Mouse (Mus musculus): ENCODE measurements around the gene Tmem131l.

The Tmem131l gene

DNA sequence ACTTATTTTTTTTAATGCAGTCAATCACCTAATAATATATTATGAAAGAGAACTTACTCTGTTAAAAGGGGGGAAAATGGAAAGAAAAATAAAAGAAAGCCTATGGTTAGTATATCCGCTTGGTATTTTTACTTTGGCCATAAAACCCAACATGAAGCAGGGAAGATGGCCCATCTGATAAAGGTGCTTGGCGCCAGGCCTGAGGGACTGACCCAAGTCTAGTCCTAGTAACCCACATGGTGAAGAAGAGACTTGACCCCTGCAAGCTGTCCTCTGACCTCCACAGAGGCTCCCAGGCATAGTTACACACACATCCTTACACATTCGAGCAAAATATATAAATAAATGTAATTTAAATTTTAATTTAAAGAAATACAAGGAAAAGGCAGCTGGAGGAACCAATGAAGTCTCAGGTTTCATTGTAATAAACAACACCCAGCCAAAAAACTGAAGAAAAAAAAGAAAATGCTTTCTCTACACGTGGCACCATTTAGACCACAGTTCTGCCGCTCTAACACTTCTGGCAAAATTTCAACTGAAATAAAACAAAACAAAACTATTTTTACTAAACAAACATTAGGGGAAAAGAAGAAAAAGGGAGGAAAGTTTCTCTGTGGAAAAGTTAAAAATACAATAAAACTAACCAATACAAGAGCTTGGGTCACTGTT, 28.8 kb downstream of the Tmem131l start:
- peak; percentile 35 for DNase-seq (ENCODE audit: low read depth)

DNA sequence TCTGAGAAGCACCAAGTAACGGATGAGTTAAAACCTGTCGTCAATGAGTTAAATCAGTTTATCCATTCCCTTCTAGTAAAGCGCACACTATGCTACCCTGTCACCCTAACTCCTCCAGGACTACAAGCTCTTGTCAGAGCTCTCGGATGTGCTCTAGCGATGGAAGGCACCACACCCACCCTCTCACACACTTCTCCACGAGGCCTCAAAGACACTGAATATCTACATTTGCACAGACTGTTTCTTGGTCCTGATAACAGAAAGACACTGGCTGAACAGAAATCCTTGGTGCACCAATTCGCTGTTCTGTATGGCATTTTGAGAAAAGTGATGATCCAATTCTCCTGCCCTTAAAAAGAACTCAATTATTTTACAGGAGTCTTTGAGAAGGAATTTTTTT, 34.0 kb downstream of the Tmem131l start:
- DNase-seq (ENCODE audit: low read depth) = no peak

DNA sequence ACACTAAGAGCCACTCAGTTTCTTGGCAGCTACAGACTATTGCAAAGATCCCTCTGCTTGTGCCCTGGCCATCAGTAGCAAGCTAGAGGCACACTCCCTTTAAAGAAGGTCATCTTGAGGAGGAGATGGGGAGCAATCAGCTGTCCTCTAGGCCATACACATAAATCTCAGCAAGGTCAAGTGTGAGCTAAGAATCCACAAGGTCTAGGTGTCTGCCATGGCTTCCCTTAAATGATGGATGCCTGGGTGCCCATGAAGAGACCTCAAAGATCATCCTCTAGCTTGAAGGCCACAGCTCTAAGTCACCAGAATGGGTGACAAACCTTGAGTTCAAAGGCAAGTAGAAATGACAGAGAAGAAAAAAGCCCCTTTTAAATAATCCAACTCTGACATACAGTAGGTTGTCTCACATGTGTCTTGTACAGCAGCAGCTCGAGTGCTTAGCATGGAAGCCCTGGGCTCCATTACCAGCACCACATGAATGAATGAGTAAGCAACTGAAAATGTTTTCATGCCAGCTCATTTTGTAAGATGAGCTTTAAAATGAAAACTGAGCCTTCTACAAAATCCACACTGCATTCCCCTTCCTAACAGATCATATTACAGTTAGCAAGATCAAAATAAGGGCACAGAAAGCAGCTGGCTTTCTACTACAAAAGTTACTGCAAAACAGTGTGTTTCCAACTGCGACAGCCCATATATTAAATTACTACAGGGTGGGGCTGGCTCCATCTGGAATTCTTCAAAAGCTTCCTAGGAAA, 35.5 kb downstream of the Tmem131l start:
- peak; percentile 60 for DNase-seq (ENCODE audit: low read depth)

DNA sequence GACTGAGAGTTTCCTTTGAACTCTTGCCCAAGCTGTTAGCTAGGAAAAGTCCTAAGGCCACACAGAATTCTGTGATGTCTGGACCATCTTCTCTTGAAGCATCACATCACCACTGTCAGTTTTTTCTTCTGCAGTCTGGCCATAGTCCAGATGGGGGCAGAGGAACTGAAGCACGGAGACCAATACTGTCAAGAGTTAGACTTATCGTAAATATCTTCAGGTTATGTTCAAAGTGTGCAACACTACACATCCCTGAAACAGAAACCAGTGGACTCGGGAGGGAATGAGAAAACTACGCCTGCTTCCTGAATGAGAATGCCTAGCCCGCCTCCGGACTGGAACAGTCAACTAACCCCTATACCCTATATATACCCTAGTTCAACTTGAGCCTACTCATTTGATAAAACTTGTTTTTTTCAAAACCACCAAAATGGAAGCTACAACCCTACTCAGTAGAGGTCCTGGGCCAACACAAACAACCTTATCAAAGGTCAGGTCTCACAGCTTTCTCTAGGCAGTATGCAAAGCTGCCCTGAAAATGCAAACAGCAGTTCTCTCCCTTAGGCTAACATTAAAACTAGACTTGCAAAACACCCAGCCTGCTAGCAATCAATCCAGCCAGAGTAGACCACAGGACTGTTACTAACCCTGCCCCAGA, 37.4 kb downstream of the Tmem131l start:
- no peak for DNase-seq (ENCODE audit: low read depth)

DNA sequence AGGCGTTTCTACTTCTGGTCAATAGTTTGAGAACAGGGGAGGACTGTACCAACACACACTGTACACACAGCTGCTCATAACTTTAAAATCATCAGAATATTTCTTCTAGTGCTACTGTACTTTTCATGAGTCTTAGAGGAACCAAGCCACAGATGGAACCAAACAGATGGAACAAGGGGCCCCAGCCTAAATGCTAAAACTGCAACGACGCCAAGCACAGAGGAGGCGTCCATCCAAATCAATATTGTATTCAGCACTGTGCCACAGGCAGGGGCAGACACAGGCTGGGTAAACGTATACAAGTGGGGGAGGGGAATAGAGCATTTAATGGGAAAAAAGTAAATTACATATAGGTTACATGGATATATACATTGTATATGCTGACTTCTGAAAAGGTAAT, 42.4 kb downstream of the Tmem131l start:
- DNase-seq (ENCODE audit: low read depth) = no peak

DNA sequence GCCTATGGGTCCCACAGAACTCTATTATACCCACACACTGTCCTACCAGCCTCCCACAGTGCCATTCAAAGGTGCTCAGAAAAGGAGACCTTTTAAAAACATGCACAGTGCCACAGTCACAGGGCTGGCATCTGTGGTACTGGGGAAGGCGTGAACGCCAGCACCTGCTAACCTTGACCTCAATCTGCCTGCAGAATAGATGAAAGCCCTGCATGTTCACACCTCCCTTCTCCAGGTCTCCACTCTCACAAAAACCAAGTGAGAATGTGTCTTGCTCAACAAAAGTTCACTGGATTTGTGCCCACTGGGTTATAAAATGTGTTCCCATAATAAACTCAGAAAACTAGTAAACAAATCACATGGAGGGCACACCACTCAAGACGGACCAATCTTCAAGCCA, 42.9 kb downstream of the Tmem131l start:
- no peak for DNase-seq (ENCODE audit: low read depth)

DNA sequence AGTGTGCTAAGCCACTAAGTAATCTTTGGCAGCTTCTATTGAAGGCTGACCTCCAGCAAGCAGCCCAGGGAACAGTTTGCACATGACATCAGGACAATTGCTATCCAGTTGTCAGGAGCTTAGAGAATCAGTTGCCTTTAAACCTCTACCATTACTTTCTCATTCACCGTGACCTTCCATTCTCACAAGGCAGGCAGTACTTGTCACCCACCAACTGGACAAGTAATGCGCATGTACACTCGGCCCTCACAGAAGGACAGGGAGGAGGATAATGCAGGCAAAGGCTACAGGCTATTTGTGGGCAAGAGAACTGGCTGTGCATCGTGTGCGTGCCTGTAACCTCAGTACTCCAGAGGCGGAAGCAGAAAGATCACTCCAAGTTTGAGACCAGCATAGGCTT, 43.9 kb downstream of the Tmem131l start:
- DNase-seq (ENCODE audit: low read depth) = no peak

DNA sequence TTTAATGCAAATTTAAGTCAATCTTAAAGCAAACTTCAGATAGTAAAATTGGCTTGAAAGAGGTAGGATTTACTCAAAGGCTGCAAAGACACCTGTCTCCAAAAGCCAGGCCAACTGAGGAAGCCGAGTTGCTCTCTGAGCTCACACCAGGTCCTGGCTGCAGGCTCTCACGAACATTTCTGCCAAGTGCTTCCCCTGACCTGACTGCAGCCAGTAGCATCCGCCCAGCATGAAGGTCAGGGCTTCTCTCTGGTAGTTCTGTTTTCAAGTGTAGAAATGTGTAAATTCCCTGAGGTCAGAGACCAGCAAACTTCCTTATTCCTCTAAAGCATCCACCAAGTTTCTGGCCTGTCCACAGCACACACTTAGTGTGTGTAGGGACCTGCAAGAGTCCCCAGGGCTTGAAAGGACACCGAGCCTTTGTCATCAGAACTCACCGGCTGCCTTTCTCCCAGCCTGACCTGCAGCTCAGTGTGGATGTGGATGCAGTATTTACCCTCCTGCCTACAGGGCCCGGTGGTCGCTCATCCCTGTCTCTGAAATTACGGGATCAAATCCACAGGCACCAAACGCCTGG, 44.6 kb downstream of the Tmem131l start:
- no peak for DNase-seq (ENCODE audit: low read depth)

DNA sequence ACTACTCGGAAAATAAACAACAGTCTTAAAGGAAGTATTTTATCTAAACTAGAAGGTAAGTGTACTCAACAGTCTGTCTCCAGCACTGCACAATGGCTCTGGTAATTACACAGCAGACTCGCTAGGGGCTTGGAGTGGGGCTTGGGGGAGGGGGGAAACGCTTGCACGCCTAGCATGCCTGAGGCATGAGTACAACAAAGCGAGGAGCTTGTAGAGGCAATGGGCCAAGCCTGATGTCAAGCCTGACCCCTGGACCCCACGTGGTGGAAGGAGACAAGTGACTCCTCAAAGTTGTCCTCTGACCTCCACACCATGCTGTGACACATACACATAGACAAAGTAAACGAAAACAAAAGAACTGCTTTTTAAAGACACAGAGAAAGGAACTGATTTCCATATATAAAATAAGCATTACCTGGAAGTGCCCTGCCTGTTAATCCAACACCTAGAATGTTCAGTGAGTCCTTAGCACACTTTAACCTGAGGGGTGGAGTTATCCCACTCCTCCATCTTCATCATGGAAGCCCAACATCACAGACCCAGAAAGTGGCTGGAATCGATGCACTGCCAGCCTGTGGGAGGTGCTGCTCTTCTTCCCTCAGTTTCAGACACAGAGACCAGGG, 45.6 kb downstream of the Tmem131l start:
- no peak for DNase-seq (ENCODE audit: low read depth)

DNA sequence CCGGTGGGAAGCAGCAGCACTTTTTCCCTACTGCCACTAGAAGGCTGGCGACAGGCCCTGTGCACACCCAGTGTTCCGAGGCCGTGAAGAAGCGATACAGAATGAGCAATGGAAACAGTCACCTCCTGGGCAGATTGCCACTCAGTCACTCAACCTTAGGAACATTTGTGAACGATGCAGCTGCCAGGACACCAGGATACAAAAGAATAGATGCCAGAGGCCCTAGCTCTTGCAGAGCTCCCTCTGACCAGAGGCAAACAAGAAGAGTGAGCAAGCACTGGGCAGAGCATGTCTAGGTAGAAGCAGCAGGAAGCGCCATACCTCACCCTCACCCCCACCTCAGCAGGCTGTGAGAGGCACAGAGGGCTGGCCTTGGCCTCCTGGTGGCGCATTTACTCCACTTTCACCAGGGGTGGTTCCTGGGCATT, 46.9 kb downstream of the Tmem131l start:
- DNase-seq (ENCODE audit: low read depth) = no peak

DNA sequence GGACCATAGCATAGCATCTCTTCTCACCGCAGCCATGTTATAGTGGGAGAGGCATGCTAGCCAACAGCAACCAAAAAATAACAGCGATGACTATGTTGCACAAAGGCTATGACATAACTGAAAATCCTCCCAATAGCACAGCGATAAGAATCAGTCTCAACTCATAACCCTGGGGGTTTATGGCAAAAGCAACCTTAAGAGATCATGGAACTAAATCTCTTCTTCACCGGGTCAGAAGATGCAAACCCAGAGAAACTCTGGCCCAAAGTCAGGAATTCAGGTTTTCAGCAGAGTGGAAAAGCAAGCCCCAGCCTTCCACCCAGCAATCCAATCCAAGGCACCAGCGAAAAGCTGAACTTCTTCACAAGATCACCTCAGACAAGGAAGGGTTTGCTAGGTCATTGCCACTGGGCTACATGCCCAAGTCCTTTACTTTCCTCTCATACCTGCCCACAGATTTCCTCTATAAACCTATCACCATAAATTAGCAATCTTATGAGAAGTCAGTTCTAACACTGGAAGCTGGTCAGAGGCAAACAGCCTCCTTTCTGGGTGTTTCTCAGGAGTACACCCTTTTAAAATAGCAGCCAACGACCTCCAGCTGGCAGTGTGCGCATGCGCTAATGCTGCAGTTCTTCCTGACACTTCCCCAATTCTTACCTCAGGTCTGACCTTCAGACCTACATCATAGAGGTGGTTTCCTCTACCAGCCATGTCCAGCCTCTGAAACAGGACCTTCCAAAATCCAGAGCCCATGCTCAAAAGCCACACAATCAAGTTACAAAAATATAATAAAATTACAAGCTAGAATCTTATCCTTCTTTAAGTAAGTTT, 48.1 kb downstream of the Tmem131l start:
- DNase-seq (ENCODE audit: low read depth) = peak; percentile 62

DNA sequence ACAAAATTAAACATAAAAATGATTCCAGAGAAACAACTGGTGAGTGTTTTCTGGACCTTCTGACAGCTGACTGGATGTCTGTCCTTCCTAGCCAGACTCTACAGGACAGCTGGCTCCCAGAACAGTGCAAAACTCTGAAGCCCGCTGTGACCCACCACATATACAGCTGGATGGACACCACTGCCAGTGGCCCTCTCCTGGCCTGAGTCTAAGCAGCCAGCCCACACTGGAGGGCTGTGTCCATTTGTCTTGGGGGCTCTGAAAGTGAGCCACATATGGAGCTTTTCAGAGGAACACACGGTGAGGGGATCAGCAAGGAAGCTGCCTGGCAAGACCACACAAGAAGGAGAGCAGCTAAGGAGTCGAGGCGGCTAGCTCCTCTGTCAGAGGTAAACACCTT, 51.8 kb downstream of the Tmem131l start:
- no peak for DNase-seq (ENCODE audit: low read depth)

DNA sequence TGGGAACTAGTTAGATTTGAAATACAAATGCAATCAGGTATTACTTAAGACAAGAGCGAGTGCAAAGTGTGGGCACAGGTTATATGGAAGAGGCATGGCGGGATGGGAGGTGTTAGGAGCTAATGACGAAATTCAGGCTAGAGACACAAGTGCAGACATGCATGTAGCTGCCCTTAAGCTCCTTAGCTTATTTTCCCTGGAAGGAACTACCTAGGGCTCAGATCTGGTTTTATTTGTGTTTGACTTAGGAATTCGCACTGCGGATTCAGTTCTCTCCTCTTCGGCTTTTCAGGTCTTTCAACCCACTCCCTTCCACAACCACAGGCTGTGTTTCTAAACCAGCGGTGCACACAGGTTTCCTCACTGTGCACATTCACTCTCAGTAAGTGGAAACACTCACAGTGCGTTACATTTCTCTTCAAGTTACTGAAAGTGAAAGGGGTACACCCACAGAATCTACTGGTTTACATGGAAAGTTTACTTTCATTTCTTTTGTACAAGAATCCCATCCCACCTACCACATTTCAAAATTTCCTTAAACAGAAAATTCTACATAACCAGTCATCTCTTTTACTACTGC, 52.4 kb downstream of the Tmem131l start:
- DNase-seq (ENCODE audit: low read depth) = no peak

DNA sequence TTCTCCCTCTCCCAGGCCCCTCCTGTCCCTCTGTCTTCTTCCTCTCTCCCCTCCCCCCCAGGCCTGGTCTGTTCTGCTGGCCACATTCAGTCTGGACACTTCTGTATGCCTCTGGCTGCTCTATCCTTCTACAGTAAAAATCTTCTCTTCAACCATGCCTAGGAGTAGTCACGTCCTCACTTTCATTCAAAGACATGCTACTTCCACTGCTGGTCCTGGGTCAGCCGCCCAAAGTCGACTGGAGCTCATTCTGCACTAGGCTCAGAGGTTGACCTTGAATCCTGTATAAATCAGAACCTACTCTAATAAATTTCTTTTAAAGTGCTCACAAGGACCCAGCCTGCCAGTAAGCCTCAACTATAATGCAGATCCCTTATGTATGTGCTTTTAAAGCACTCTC, 53.2 kb downstream of the Tmem131l start:
- DNase-seq (ENCODE audit: low read depth) = no peak

DNA sequence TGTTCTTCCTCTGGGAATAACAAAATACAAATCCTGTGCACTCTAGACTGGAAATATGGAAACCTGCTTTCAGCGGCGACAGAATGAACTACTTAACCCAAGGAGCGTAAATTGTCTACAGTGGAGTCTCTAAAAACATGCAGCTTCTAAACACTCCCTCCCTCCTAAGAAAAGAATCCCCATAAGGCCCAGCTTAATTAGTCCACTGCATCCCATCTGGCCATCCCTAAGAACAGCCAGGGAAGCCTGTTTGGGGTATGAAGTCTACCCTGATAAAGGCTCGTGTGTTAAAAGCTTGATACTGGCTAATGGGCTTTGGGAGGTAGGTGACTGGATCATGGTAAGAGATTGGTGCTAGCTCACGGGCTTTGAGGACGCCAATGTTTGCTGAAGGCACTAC, 54.5 kb downstream of the Tmem131l start:
- no peak for DNase-seq (ENCODE audit: low read depth)

DNA sequence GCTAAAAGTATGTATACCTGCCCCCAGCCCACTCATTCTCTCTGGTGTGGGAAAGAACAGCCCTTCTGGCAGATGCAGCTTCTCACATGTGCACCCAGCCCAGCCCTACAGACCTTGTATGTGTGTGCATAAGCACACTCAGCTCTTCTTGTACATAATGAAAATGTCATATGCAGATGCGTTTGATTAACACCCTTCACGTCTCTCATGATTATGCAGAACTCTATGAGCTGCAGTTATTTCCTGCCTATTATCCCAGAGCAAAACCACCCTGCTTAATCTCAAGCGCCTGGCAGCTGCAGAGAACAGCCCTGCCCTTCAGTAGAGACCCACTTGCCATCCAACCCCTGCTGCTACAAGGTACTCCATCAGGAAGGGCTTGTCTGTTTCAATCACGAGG, 55.6 kb downstream of the Tmem131l start:
- DNase-seq (ENCODE audit: low read depth) = no peak

DNA sequence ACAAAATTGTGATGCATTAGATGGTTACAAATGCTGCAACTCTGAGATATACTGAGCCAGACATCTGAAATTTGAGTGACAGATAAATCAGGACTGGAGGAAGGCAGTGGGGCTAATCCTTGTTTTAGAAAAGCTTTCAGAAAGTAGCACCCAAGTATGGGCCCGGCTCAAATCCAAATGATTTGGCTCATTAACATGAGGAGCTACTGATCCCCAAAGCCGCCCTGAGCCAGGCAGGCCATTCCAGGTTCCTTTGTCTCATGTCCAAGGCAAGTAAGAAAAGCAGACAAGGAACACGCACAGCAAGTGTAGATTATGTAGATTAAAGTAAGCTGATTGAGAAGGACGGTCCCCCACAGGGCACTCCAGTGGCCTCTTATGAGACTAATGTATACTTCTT, 57.2 kb downstream of the Tmem131l start:
- no peak for DNase-seq (ENCODE audit: low read depth)

DNA sequence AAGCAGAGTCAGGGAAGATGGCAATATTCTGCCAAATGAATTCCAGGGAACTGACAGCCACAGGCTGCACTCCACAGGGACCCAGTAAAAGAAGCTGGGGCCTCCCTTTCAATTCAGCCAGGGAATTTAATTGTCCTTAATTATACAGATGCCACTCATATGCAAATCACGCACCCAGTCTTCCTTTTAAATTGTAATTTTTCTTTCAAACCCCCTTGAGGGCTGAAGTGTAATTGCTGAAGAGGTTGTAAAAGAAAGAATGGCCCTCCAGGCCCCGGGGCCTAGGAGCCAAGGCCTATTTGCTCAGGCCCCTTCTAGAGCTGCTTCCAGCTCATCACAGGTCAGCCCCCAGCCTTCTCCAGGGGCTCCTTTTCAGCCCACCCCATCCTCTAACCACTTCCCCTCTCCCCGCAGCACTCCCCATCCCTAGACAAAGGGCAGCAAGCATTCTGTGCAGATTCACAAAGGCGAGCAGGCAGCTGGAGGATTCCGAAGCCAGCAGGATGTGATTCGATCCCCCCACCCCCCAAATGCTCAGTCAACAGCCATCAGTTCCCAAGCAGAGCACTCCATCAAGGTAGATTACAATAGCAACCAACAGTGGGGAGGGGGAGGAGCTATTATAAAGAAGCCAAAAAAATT, 59.6 kb downstream of the Tmem131l start:
- DNase-seq (ENCODE audit: low read depth) = no peak

DNA sequence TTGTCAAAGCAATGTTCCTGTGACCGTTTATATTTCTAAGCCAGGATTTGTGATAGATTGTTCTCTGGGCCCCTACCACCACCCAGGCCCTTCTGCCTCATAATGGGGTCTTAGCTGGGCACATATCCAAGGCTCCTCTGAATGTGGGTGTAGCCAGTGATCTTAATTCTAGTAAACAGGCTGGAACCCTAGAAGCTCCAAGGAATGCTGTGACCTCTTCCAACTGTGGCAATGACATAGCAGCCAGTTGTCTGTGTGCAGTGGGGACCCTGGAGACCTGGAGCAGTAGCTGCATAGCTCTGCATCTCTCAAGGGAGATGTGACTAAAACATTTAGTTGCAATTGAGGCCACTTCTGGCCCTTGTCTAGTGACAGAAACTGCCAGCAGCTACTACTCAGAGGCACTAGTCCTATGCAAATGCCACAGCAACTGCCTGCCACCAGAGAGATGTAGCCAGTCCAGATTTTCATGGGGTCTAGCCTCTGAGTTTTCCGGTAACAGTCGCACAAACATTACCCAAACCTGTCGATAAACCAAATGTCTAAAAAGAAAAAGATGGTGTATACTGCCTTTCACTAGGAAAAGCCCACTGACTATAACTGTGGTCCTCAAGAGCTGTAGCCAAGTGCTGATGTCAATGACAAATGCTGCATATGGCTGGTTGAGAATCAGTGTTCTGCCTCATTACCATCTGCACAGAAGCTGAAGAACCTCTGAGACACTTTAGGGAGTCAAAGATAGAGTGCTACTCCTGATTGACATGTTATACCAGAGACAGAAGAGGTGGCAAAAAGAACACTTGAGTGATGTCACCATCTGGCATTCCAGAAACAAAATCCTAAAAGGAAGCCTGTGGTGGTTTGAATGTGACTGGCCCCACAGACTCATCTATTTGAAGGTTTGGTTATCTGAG, 61.2 kb downstream of the Tmem131l start:
- no peak for DNase-seq (ENCODE audit: low read depth)

DNA sequence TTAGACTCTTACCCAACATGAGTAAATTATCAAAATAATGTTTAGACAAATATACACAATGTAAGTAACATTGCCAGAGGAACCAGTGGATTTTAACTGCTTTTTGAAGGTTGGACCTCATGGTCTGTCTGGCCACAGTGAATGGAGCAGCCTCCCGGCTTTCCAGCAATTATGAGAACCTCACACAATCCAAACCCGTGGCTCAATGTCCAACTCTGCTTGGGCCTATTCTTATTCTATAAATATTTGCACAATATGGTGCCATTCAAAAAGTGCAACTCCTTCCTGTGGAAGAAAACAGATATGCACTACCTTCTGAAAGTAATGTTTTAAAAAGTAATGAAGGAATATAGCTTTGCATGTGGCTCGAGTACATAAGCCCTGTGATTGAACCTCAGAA, 62.2 kb downstream of the Tmem131l start:
- no peak for DNase-seq (ENCODE audit: low read depth)
